Mouse (Mus musculus): Measurements from ENCODE around the gene Stard3. TPM values are rescaled to one million over a fixed set of nuclear protein-coding genes. Genes with fewer than 3 reads are reported as not detected.

Gene Stard3
- polyA plus RNA-seq, 1 experiment from 2014 or later = 45.6 TPM

GRCm38 (mm10) chr11:98352272-98352990 lies 5.7 kb upstream of the Stard3 start:
- H3K4me2 ChIP-seq (ENCODE audit: low read depth) = no peak overlapping the region
- H3K4me1 ChIP-seq (ENCODE audit: control insufficient read depth, insufficient read depth, low read length) = peaks cover 3% of the 10 kb centered on the region
- H3K27ac ChIP-seq (ENCODE audit: low read depth, low read length) = no peak overlapping the region
- no peaks in the 10 kb centered on the region for H3K9me3 ChIP-seq (ENCODE audit: control insufficient read depth, low read length)
- no peaks in the 10 kb centered on the region for H3K36me3 ChIP-seq (ENCODE audit: control insufficient read depth, insufficient read depth, low read length)
- H3K27me3 ChIP-seq (ENCODE audit: control insufficient read depth, insufficient read depth, low read length) = peaks cover 62% of the 10 kb centered on the region
- 73% methylated on average over 18 of the region's 18 CpGs for WGBS
- ATAC-seq (ENCODE audit: insufficient read depth, low FRiP score, low TSS enrichment) (no peak), DNase-seq (ENCODE audit: low spot score) (no peak)
- H3K9ac ChIP-seq (ENCODE audit: low read length) = no peak overlapping the region
- H3K4me3 ChIP-seq (ENCODE audit: low read depth, low read length) = no peak overlapping the region

GRCm38 (mm10) chr11:98353651-98354211 lies 4.4 kb upstream of the Stard3 start:
- H3K27me3 ChIP-seq (ENCODE audit: control insufficient read depth, insufficient read depth, low read length) = peaks cover 50% of the 10 kb centered on the region
- H3K9me3 ChIP-seq (ENCODE audit: control insufficient read depth, low read length) = no peaks in the 10 kb centered on the region
- no peak overlapping the region for H3K4me3 ChIP-seq (ENCODE audit: low read depth, low read length)
- peaks cover 3% of the 10 kb centered on the region for H3K4me1 ChIP-seq (ENCODE audit: control insufficient read depth, insufficient read depth, low read length)
- H3K9ac ChIP-seq (ENCODE audit: low read length) = no peak overlapping the region
- WGBS = 29% methylated on average over 8 of the region's 8 CpGs
- H3K36me3 ChIP-seq (ENCODE audit: control insufficient read depth, insufficient read depth, low read length) = no peaks in the 10 kb centered on the region
- ATAC-seq (ENCODE audit: insufficient read depth, low FRiP score, low TSS enrichment) (no peak), DNase-seq (ENCODE audit: low spot score) (no peak)
- H3K4me2 ChIP-seq (ENCODE audit: low read depth) = no peak overlapping the region
- H3K27ac ChIP-seq (ENCODE audit: low read depth, low read length) = no peak overlapping the region

GRCm38 (mm10) chr11:98354445-98354844 lies 3.7 kb upstream of the Stard3 start:
- no peak for DNase-seq (ENCODE audit: low spot score)
- no peak for ATAC-seq (ENCODE audit: insufficient read depth, low FRiP score, low TSS enrichment)
- H3K9ac ChIP-seq (ENCODE audit: low read length) = no peak overlapping the region
- H3K4me2 ChIP-seq (ENCODE audit: low read depth) = no peak overlapping the region
- no peaks in the 10 kb centered on the region for H3K9me3 ChIP-seq (ENCODE audit: control insufficient read depth, low read length)
- no peak overlapping the region for H3K4me3 ChIP-seq (ENCODE audit: low read depth, low read length)
- peaks cover 43% of the 10 kb centered on the region for H3K27me3 ChIP-seq (ENCODE audit: control insufficient read depth, insufficient read depth, low read length)
- H3K36me3 ChIP-seq (ENCODE audit: control insufficient read depth, insufficient read depth, low read length) = no peaks in the 10 kb centered on the region
- 62% methylated on average over 14 of the region's 14 CpGs for WGBS
- H3K4me1 ChIP-seq (ENCODE audit: control insufficient read depth, insufficient read depth, low read length) = peaks cover 10% of the 10 kb centered on the region
- H3K27ac ChIP-seq (ENCODE audit: low read depth, low read length) = no peak overlapping the region

GRCm38 (mm10) chr11:98355732-98356299 lies 2.4 kb upstream of the Stard3 start:
- Histone ChIP-seq H3K4me3 (ENCODE audit: low read depth, low read length) (no peak overlapping the region), H3K36me3 (ENCODE audit: control insufficient read depth, insufficient read depth, low read length) (no peaks in the 10 kb centered on the region), H3K4me1 (ENCODE audit: control insufficient read depth, insufficient read depth, low read length) (peaks cover 21% of the 10 kb centered on the region), H3K27ac (ENCODE audit: low read depth, low read length) (no peak overlapping the region), H3K27me3 (ENCODE audit: control insufficient read depth, insufficient read depth, low read length) (peaks cover 29% of the 10 kb centered on the region), H3K9ac (ENCODE audit: low read length) (no peak overlapping the region), H3K9me3 (ENCODE audit: control insufficient read depth, low read length) (no peaks in the 10 kb centered on the region), H3K4me2 (ENCODE audit: low read depth) (no peak overlapping the region)
- 13% methylated on average over 6 of the region's 6 CpGs for WGBS
- ATAC-seq (ENCODE audit: insufficient read depth, low FRiP score, low TSS enrichment) (no peak), DNase-seq (ENCODE audit: low spot score) (peak; percentile 60)

GRCm38 (mm10) chr11:98356625-98357394 lies 1.4 kb upstream of the Stard3 start:
- Histone ChIP-seq H3K4me2 (ENCODE audit: low read depth) (no peak overlapping the region), H3K9me3 (ENCODE audit: control insufficient read depth, low read length) (no peaks in the 10 kb centered on the region), H3K36me3 (ENCODE audit: control insufficient read depth, insufficient read depth, low read length) (no peaks in the 10 kb centered on the region), H3K4me3 (ENCODE audit: low read depth, low read length) (no peak overlapping the region), H3K27me3 (ENCODE audit: control insufficient read depth, insufficient read depth, low read length) (peaks cover 19% of the 10 kb centered on the region), H3K27ac (ENCODE audit: low read depth, low read length) (0 out of 2 replicates have a peak overlapping the region, but pooled peaks have one; percentile 8), H3K4me1 (ENCODE audit: control insufficient read depth, insufficient read depth, low read length) (peaks cover 28% of the 10 kb centered on the region), H3K9ac (ENCODE audit: low read length) (no peak overlapping the region)
- ATAC-seq (ENCODE audit: insufficient read depth, low FRiP score, low TSS enrichment) = no peak
- DNase-seq (ENCODE audit: low spot score) = no peak
- 75% methylated on average over 7 of the region's 7 CpGs for WGBS

- Histone ChIP-seq H3K4me3 (ENCODE audit: low read depth, low read length) (peak overlapping the region; percentile 52), H3K36me3 (ENCODE audit: control insufficient read depth, insufficient read depth, low read length) (no peaks in the 10 kb centered on the region), H3K4me1 (ENCODE audit: control insufficient read depth, insufficient read depth, low read length) (peaks cover 28% of the 10 kb centered on the region), H3K27ac (ENCODE audit: low read depth, low read length) (peak overlapping the region; percentile 54), H3K9me3 (ENCODE audit: control insufficient read depth, low read length) (no peaks in the 10 kb centered on the region), H3K9ac (ENCODE audit: low read length) (peak overlapping the region; percentile 44), H3K4me2 (ENCODE audit: low read depth) (peak overlapping the region; percentile 66), H3K27me3 (ENCODE audit: control insufficient read depth, insufficient read depth, low read length) (peaks cover 12% of the 10 kb centered on the region; the same call in 1 of the 2 replicates)
- WGBS = 12% methylated on average over 13 of the region's 13 CpGs
- ATAC-seq (ENCODE audit: insufficient read depth, low FRiP score, low TSS enrichment) = peak; percentile 2; the same call in 1 of the 2 replicates
- DNase-seq (ENCODE audit: low spot score) = no peak
Measured at GRCm38 (mm10) chr11:98357396-98358160, 590 bp upstream of the Stard3 start.

- Histone ChIP-seq H3K27ac (ENCODE audit: low read depth, low read length) (peak overlapping the region; percentile 58), H3K9ac (ENCODE audit: low read length) (peak overlapping the region; percentile 29; the same call in 1 of the 2 replicates), H3K4me2 (ENCODE audit: low read depth) (peak overlapping the region; percentile 8; the same call in 1 of the 2 replicates), H3K4me3 (ENCODE audit: low read depth, low read length) (no peak overlapping the region), H3K9me3 (ENCODE audit: control insufficient read depth, low read length) (no peaks in the 10 kb centered on the region), H3K36me3 (ENCODE audit: control insufficient read depth, insufficient read depth, low read length) (no peaks in the 10 kb centered on the region), H3K27me3 (ENCODE audit: control insufficient read depth, insufficient read depth, low read length) (no peaks in the 10 kb centered on the region), H3K4me1 (ENCODE audit: control insufficient read depth, insufficient read depth, low read length) (peaks cover 28% of the 10 kb centered on the region)
- no peak for DNase-seq (ENCODE audit: low spot score)
- 48% methylated on average over 9 of the region's 9 CpGs for WGBS
- ATAC-seq (ENCODE audit: insufficient read depth, low FRiP score, low TSS enrichment) = no peak
Measured at GRCm38 (mm10) chr11:98360866-98361521, 2.8 kb downstream of the Stard3 start.

GRCm38 (mm10) chr11:98363817-98364216 lies 5.6 kb downstream of the Stard3 start:
- no peak for ATAC-seq (ENCODE audit: insufficient read depth, low FRiP score, low TSS enrichment)
- Histone ChIP-seq H3K9me3 (ENCODE audit: control insufficient read depth, low read length) (no peaks in the 10 kb centered on the region), H3K27me3 (ENCODE audit: control insufficient read depth, insufficient read depth, low read length) (no peaks in the 10 kb centered on the region), H3K4me1 (ENCODE audit: control insufficient read depth, insufficient read depth, low read length) (peaks cover 25% of the 10 kb centered on the region), H3K9ac (ENCODE audit: low read length) (no peak overlapping the region), H3K36me3 (ENCODE audit: control insufficient read depth, insufficient read depth, low read length) (no peaks in the 10 kb centered on the region), H3K27ac (ENCODE audit: low read depth, low read length) (no peak overlapping the region), H3K4me2 (ENCODE audit: low read depth) (no peak overlapping the region), H3K4me3 (ENCODE audit: low read depth, low read length) (no peak overlapping the region)
- DNase-seq (ENCODE audit: low spot score) = no peak
- 85% methylated on average over 5 of the region's 5 CpGs for WGBS

Data from neural tube, embryonic 11.5 days (tissue).